Mouse (Mus musculus): ENCODE data around the gene Dnmt1.

DNA sequence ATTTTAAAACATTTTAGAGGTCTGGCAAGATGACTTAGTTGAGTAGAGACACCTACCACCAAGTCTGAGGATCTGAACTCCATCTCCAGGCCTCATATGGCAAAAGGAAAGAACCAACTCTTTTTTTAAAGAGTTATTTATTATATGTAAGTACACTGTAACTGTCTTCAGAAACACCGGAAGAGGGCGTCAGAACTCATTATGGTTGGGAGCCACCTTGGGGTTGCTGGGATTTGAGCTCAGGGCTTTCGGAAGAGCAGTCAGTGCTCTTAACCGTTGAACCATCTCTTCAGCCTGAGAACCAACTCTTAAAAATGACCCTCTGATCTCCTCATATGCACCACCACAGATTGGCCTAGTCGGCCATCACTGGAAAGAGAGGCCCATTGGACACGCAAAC, 72.5 kb downstream of the Dnmt1 start:
- TF ChIP-seq CTCF (IDR thresholded peaks at IDR 0.05; ENCODE audit: low read depth) (no peak), EP300 (optimal IDR thresholded peaks at IDR 0.05) (no peak)
